Mouse (Mus musculus): ENCODE results near the gene Ttll3.

GRCm38 (mm10) chr6:113451839-113452238, 62.8 kb downstream of the Ttll3 start:
- TF ChIP-seq ETS1 (IDR thresholded peaks at IDR 0.05; ENCODE audit: low read depth, low read length) (no peak), TCF12 (IDR thresholded peaks at IDR 0.05; ENCODE audit: low read depth, low read length) (no peak), KAT2A (conservative IDR thresholded peaks at IDR 0.05; ENCODE audit: low read depth, low read length) (no peak), TAL1 (IDR thresholded peaks at IDR 0.05; ENCODE audit: low read length) (no peak), CTCF (IDR thresholded peaks at IDR 0.05 in 2 of 3, conservative IDR thresholded peaks at IDR 0.05 in 1 of 3; ENCODE audit: control insufficient read depth in 1 of 3, insufficient read depth in 1 of 3, low read depth in 2 of 3, low read length in 3 of 3, poor library complexity in 1 of 3, severe bottlenecking in 1 of 3) (no peak), MYB (IDR thresholded peaks at IDR 0.05; ENCODE audit: low read depth, low read length) (no peak), CHD1 (IDR thresholded peaks at IDR 0.05; ENCODE audit: low read depth, low read length) (no peak), CHD2 (IDR thresholded peaks at IDR 0.05; ENCODE audit: low read length) (no peak), POLR2A (IDR thresholded peaks at IDR 0.05; ENCODE audit: control insufficient read depth in 1 of 2, insufficient read depth in 1 of 2, low read depth in 1 of 2, low read length in 2 of 2, poor library complexity in 1 of 2) (no peak), GATA1 (IDR thresholded peaks at IDR 0.05; ENCODE audit: low read depth, low read length) (no peak), MAZ (IDR thresholded peaks at IDR 0.05; ENCODE audit: low read depth, low read length) (no peak)
